Mouse (Mus musculus) common myeloid progenitor, adult 5-6 weeks (primary cell): Measurements from ENCODE around the gene Phldb2. TPM values are rescaled to one million over a fixed set of nuclear protein-coding genes. Genes with fewer than 3 reads are reported as not detected.

ENCODE experiments used
- ATAC-seq: replicated peaks from 2 replicates; pipeline ENCODE4 v1.8.0; 2016; ENCODE audit warnings: low read depth, mild to moderate bottlenecking, moderate TSS enrichment, inconsistent platforms; ENCODE audit not compliant: poor library complexity, severe bottlenecking
- total RNA-seq: library from RNA; stranded (forward); fragments of 200-1000, 187-1606 nt; gene quantifications from 2 replicates; pipeline ENCODE4 v1.2.3, GENCODE M21; 2017

Gene Phldb2
- total RNA-seq, 1 experiment from 2014 or later = 1.8 TPM

DNA sequence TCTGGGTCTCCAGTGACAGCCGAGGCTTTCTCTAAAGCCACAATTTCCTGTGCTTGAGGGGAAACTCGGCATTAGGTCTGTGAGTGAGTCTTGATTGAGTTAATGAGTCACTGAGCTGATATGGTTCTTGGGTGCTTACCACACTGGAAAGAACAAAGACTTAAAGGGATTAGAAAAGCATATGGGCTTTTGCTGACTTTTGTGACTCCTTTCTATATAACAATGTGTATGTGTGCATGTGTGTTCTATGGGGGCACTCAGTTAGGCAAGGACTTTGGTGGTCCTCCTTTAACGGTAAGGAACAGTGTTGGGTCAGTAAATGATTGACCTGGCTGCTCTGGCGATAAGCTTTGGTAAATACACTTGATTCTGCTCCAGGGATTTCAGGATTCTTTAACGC lies 897 bp downstream of the Phldb2 start:
- peak; percentile 96 for ATAC-seq

DNA sequence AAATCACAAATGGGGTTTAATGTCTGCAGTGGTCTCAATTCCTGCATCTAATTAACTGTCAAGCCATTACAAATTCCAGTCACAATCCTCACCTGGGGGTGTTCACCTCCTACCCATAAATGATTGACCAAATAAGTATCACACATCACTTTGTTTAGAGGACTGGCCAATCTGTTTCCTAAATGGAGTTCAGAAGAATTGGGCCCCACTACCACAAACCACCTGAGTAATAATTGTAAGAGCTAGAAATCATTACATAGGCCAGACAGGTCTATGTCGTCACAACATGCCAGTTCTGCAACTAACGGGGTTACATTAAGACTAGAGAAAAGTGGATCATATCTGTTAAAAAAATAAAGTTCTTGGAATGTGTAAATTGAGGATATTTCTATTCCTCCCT lies 1.4 kb downstream of the Phldb2 start:
- 0 out of 2 replicates have a peak, but pooled peaks have one; percentile 11 for ATAC-seq

DNA sequence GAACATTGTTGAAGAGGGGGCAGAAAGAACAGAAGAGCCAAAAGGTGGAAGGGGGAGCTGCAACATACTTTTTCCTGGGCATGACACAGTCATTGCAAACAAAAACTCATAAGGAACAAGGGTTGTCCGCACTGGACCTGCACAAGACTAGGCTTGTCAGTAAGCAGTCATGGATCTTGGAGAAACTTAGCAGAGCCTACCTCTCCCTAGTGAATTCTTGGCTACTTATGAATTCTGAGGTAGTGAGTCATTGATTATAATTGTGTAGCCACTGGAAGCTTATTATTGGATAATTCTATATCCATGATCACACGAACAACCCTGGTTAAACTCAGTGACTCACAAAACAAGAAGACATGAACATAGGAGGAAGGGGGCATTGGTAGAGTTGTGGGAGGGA lies 7.1 kb downstream of the Phldb2 start:
- ATAC-seq = no peak

DNA sequence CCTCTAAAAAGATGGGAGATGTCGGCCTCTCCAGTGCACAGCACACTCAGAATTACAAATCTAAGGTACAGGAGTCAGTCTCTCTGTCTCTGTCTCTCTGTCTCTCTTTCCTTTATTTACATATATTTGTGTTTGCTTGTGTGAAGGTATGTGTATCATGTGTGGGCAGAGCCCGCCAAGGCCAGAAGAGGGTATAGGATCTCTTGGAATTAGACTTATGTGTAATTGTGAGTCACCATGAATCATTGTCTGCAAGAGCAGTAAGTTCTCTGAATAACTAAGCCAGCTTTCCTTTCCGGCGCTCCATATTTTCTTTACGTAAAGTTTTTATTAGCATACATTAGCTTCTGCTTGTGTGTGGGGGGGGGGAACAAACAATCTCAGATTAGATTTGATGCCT lies 7.7 kb downstream of the Phldb2 start:
- ATAC-seq = no peak

DNA sequence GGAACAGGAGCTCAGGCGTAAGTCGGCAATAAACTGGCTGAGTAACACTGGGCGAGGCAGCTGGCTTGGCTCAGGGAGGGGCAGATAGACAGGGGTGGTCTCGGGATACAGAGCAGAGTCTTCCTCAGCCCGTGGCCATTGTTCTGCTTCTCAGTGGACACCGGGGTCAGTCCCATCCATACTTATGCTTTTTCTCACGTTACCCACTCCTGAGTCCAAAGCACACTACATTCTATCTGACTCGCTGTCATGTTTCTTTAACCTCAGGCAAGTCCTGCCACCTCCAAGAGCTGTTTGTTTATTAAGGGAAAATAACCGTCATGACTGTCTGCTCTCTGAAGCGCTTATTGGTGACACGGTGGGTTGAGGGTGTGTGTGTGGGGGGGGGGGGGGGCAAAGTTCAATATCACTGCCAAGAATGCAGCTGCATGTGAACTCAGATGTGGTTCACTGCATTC lies 8.2 kb downstream of the Phldb2 start:
- no peak for ATAC-seq

DNA sequence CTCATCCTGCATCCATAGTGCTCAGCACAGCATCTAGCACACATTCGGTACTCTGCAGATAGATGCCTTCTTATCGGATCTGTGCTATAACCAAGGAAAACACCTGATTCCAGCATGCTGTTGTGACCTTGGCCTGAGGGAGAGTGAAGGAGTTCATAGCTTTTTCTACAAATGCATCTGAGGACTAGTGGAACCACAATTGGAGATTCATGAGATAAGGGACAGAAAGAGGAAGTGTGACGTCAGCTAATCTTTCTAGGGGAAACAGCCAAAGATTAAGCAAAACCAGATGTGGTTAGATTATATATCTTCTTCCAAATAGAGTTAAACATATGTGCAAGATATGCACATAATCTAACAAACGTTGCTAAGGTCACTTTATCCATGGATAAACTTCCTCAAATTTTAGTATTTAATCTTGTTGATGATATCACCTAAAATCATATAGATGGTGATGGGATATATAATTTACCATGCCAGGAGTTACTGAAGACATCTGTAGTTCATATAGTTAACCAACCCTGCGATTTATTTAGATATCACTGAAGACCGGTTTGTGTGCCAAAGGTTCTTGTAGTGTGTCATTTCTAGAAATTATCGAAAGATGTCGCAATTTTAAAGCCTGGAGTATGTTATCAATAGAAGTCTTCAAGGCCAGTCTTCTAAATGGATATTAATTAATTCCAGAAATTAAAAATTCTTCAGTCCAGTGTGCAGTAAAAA lies 11.1 kb downstream of the Phldb2 start:
- ATAC-seq = peak; percentile 91

DNA sequence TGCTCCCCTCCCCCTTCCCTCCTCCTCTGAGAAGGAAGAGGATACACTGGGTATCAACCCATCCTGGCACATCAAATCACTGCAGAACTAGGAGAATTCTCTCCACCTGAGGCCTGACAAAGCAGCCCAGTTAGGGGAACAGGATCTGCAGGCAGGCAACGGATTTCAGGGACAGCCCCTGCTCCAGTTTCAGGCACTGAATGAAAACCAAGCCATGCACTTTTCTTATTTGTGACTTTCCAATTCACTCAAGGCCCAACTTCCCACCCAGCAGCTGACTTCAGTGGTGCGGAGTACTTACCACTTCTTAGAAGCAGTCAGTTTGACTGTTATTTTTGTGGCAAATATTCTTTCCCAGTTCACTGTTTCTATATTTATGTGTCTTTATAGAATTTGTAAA lies 12.7 kb downstream of the Phldb2 start:
- ATAC-seq = no peak

DNA sequence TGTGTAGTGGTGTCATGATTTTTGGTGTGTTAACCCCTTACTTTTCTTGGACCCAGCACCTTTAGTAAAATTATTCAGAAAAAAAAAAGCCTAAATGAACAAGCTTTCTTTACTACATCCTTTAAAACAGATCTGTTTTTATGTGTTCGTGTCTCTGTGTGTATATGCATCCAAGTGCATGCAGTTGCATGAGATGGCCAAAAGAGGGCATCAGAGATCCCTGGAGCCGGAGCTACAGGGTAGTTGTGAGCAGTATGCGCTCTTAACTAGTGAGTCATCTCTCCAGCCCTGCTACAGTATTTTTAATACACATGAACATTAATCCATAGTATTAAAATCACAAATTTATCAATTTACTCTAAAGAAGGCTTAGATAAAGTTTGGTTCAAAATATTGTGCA lies 14.0 kb downstream of the Phldb2 start:
- ATAC-seq = no peak

DNA sequence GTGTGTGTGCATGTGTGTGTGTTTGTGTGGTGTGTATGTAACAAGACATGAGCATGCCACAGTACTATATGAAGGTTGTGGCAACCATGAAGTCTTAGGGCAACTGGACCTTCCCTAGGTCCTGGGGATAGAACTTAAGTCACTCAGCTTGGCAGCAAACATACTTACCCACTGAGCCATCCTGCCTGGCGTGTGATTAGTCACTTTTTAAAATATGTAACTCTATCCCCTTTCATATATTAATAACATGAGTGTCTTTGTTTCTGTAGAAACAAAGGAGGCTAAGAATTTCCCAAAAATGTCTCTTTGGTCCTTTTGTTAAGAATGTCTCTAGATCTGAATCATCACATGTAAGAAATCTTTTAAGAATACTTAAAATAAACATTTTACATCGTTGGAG lies 16.0 kb downstream of the Phldb2 start:
- no peak for ATAC-seq

DNA sequence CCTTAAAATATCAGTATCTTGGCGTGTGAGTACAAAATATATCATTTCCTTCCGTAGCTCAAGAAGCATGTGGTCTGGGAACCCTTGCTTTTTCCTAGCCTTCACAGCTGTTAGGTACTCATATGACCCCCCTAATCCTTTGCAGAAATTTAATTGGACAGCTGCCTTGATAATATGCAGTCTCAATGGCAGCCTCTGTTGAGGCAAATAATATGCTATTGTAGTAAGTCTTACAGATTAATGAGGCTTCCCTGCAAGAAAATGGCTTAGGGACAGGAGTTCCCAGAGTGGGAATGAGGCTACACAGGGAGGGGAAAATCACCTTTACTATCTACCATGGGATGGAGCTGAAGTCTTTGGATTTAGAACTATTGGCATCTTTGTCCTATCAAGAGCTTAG lies 16.9 kb downstream of the Phldb2 start:
- no peak for ATAC-seq

DNA sequence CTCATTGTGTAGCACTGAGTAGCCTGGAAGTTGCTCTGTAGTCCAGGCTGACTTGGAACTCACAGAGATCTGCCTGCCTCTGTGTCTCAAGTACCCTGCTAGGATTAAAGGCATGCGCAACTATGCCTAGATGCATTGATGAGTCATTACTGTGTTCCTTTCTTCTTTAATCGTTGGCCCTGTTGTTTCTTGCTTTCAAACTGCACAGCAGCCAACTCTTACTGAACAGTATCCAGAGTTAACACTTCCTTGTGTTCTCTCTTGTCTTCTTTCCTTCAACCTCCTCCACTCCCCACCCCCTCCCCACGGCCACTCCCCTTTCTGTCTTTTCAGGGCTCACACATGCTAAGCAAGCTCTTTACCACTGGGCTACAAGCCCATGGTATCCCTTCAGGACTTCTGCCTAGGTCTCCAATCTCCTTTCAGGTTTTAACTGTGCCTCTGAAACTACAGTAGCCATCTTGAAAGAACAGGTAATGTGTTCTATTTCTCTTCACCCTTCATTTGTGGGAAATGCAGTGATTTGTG lies 17.4 kb downstream of the Phldb2 start:
- no peak for ATAC-seq

DNA sequence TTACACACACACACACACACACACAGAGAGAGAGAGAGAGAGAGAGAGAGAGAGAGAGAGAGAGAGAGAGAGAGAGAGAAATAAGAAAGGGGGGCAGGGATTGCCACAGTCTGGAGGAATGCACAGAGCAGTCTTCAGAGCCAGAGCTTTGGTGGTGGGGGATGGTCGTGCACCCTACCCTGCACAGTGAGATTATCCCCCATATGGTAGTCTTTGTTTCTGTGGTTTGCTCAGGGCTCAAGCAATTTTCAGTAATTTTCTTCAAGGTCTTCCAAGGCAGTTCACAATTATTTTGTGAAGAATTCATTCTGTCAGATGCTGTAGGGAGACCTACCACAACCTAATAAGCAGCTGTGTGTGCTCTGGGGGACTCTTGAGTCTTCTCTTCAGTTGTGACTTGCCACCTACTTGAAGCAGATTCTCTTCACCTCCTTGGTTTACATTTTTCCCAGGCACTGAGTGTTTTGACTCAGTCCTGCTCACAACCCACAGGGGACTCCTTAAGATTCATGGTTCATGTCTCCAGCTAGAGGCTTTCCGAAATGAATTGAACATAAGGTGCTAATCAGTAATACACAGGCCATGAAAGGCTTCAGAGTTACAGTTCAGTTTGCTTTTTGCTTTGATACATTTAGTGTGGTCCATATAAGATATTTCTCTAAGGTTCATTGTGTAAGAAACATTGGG lies 18.5 kb downstream of the Phldb2 start:
- ATAC-seq = no peak

DNA sequence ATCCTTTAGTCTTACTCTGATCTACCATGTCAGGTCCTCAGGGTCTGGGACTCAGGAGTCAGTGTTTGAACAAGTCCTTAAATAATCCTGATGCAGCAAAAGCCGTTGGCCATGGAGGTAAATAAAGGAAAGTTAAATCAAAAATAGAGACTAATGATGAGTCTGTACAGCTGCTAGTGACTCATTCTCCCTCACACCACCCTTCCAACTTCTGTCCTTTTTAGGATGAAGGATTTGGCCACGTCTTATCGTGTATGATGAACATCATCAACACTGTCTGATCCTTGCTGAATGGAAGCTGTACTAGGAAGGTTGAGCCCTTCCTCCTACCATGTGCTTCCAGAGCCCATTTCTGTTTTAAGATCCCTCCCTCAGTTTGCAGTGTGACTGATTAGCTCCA lies 23.1 kb downstream of the Phldb2 start:
- ATAC-seq = no peak

DNA sequence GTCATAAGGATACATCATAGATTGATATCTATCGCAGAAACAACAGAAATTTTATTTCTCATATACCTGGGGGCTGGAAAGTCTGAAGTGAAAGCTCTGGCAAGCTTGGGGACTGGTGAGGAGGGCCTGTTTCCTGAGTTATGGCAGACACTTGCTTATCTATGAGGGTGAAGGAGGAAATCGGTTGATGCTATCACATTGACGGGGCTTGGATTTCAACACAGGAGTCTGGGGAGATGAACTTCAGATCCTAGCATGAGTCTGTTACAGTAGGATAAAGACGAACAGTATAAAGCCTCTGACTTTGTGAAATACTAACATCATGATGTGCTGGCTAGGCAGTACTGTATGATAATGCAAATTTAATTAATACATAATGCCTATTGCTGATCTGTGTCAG lies 25.3 kb downstream of the Phldb2 start:
- peak; percentile 78 for ATAC-seq

DNA sequence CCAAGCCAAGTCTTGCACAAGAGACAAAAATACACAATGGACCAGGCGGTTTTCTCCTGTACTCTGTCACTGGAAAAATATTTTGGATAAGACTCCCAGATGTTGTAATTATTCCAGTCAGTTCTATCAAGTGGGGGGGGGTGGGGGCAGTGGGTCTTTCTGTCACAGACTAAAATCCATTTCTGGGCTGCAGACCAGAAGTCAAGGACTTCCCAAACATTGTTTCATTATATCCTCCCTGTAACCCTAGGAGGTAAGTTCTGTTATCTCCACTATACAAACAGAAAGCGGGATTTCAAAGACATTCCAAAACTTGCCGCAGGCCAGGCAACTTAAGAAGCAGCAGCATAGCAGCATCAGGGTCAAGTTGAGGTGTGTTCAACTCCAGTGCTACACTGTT lies 25.8 kb downstream of the Phldb2 start:
- ATAC-seq = no peak

DNA sequence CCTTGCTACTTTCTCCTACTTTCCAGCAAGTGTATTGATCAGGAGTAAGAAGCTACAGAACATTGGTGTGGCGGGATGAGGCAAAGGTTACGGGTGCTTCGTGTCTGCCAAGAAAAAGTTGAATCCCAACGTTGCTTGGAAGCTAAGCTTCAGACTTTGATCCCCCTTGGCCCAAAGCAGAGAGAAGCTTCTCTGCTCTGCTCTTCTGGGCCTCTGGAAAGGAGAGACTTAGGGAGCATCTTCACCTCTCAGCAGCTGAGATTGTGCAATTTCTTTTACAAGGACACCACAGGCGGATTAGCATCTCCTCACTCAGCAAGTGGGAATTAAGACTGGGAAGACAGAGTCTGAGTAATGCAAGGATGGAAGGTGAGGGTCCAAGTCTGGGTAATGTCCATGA lies 26.5 kb downstream of the Phldb2 start:
- ATAC-seq = no peak

DNA sequence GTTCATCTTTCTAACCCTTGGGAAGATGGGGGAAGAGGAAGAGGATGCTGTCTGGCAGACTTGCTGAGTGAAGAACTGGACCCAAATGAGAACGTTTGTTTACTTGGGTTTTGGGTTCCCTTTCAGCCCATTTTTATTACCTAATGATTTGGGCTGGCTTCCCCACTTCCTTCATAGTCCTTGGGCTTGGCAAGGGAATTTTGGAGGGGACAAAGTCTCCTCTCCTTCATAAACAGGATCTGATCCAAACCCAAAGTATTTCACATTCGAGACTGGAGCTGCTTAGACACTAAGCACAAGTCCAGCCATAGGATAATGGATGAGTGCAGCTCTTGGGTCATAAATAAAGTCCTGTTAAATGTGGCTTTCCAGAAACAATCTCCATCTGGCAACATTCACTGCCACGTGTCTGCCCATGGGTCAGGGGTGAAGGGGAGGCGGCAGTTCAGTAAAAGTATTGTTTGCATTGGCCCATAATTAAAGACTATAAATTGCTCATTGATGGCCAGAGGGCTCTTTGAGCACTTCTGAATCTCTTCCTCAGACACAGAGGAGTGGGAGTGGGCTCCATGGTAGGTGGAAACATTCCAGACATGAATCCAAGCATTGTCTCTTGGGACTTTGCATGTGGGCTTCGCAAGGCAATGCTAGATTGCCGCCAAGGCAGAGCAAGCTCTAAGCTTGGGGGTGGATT lies 29.5 kb downstream of the Phldb2 start:
- ATAC-seq = no peak

DNA sequence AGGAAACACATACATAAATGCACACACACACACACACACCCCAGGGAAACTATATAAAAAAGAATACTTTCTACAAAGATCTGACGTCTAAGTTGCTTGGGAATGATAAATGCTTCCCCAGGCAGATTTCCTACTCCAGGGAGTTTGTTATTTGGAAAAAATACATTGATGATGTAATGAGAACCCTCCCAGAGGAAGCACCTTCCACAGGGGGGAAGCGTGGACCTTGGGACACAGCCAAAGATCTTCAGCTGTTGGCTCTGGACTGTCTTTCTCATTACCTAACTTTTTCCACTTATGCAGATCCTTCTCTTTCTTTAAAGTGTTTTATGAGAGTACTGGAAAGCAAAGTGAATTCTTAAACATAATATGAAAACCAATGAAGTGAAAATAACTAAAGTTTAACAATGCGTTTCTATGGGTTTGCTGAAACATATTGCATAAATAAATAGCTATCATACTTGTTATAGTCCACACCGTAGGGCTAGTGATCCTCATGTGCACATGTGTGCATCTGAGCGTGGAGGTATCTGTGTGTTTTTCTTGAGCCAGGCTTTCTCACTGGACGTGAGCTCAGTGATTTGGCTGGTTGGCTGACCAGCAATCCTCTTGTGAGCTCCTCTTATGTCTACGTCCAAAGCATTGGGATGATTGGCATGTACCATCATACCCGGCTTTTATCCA lies 30.7 kb downstream of the Phldb2 start:
- ATAC-seq = no peak

DNA sequence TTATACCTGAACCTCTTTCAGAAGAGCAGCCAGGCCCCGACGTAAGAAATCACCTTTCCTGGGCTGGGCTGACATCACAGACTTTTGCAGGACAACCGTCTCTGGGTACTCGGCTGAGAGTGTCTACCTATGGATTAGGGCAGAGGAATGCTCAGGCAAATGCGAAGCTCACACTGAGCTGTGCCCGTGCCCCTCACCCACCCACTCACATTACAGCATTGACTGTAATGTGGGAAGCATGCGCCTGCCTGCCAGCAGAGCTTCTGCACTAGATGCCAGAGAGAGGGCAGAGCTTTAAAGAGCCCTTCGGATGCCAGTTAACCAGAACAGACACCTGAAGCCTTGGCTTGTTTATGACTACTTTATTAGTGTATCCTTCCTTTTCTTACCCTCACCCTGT lies 33.8 kb downstream of the Phldb2 start:
- no peak for ATAC-seq

DNA sequence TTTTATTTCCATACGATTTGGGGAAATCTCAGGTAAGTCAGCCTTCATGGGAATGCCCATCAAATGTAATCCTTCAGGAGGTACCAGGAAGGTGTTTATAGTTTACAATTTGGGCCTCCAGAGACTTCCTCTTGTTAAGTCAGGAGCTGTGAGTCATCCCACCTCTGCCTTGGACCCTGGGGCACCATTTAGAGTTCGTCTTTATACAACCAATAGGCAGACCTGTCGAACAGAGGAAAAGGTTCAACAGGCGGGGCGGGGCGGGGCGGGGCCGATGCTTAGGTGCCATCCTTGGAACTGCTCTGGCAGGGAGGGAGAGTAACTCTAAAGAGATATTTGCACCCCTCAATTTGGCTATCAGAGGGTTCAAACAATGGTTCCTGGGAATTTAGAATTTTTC lies 49.8 kb downstream of the Phldb2 start:
- no peak for ATAC-seq
